Mouse (Mus musculus): ENCODE results near the gene Rpl28. TPM values are rescaled to one million over a fixed set of nuclear protein-coding genes. Genes with fewer than 3 reads are reported as not detected.
A peak's percentile ranks its signal among the peaks of the same experiment; 100 is the strongest.

Gene Rpl28
- total and polyA plus RNA-seq, 2 experiments from 2014 or later, result 145 to 304 TPM

- no peak overlapping the region for H3K4me2 ChIP-seq (ENCODE audit: low read depth, low read length)
- H3K27me3 ChIP-seq (ENCODE audit: insufficient read depth, low read length), result no peaks in the 10 kb centered on the region
- ATAC-seq (no peak), DNase-seq (ENCODE audit: low spot score) (no peak)
- H3K27ac ChIP-seq, result no peak overlapping the region
- H3K4me3 ChIP-seq (ENCODE audit: low read length), result no peak overlapping the region
- H3K36me3 ChIP-seq (ENCODE audit: insufficient read depth, low read length), result no peaks in the 10 kb centered on the region
- no peak overlapping the region for H3K9ac ChIP-seq (replicated peaks; ENCODE audit: low read length)
- H3K9me3 ChIP-seq (ENCODE audit: low read length), result no peaks in the 10 kb centered on the region
- WGBS, result 83% methylated on average over 2 of the region's 2 CpGs
- peaks cover 6% of the 10 kb centered on the region for H3K4me1 ChIP-seq (ENCODE audit: insufficient read depth, low read length)
- no peak for TF ChIP-seq CTCF (IDR thresholded peaks at IDR 0.05; ENCODE audit: low read depth)
These were observed 43.5 kb upstream of the Rpl28 start for GRCm38 (mm10) chr7:4749169-4749568.

- ATAC-seq (peak; percentile 78), DNase-seq (ENCODE audit: low spot score) (peak; percentile 54)
- H3K36me3 ChIP-seq (ENCODE audit: insufficient read depth, low read length), result no peaks in the 10 kb centered on the region
- WGBS, result 5% methylated on average over 30 of the region's 30 CpGs
- no peaks in the 10 kb centered on the region for H3K9me3 ChIP-seq (ENCODE audit: low read length)
- peak overlapping the region; percentile 69 for H3K27ac ChIP-seq
- H3K4me1 ChIP-seq (ENCODE audit: insufficient read depth, low read length), result peaks cover 6% of the 10 kb centered on the region
- no peak for TF ChIP-seq CTCF (IDR thresholded peaks at IDR 0.05; ENCODE audit: low read depth)
- peak overlapping the region; percentile 37 for H3K9ac ChIP-seq (replicated peaks; ENCODE audit: low read length)
- H3K4me3 ChIP-seq (ENCODE audit: low read length), result peak overlapping the region; percentile 40
- H3K27me3 ChIP-seq (ENCODE audit: insufficient read depth, low read length), result no peaks in the 10 kb centered on the region
- H3K4me2 ChIP-seq (ENCODE audit: low read depth, low read length), result peak overlapping the region; percentile 54
These were observed 40.5 kb upstream of the Rpl28 start for GRCm38 (mm10) chr7:4751971-4752820.

- peak; percentile 93 for ATAC-seq
- Histone ChIP-seq H3K9ac (replicated peaks; ENCODE audit: low read length) (peak within 1 kb of the TSS; percentile 37), H3K4me1 (ENCODE audit: insufficient read depth, low read length) (peaks cover 6% of the 10 kb centered on the region), H3K4me3 (ENCODE audit: low read length) (peak within 1 kb of the TSS; percentile 40), H3K27ac (peak within 1 kb of the TSS; percentile 69), H3K27me3 (ENCODE audit: insufficient read depth, low read length) (no peaks in the 10 kb centered on the region), H3K4me2 (ENCODE audit: low read depth, low read length) (peak within 1 kb of the TSS; percentile 54), H3K9me3 (ENCODE audit: low read length) (no peaks in the 10 kb centered on the region), H3K36me3 (ENCODE audit: insufficient read depth, low read length) (no peaks in the 10 kb centered on the region)
- TF ChIP-seq CTCF (IDR thresholded peaks at IDR 0.05; ENCODE audit: low read depth), result no peak
- DNase-seq (ENCODE audit: low spot score), result peak; percentile 92
- 4% methylated on average over 24 of the region's 24 CpGs for WGBS
These were observed 39.7 kb upstream of the Rpl28 start, which contains the start of gene Cox6b2 for GRCm38 (mm10) chr7:4752821-4753570. TSS of gene Cox6b2 (minus strand) at chr7:4753094.

- Histone ChIP-seq H3K4me1 (ENCODE audit: insufficient read depth, low read length) (no peaks in the 10 kb centered on the region), H3K27ac (no peak overlapping the region), H3K36me3 (ENCODE audit: insufficient read depth, low read length) (no peaks in the 10 kb centered on the region), H3K4me2 (ENCODE audit: low read depth, low read length) (no peak overlapping the region), H3K9me3 (ENCODE audit: low read length) (no peaks in the 10 kb centered on the region), H3K9ac (replicated peaks; ENCODE audit: low read length) (no peak overlapping the region), H3K27me3 (ENCODE audit: insufficient read depth, low read length) (no peaks in the 10 kb centered on the region), H3K4me3 (ENCODE audit: low read length) (no peak overlapping the region)
- WGBS, result 57% methylated on average over 1 of the region's 1 CpGs
- no peak for ATAC-seq
- no peak for DNase-seq (ENCODE audit: low spot score)
- TF ChIP-seq CTCF (IDR thresholded peaks at IDR 0.05; ENCODE audit: low read depth), result no peak
These were observed 33.0 kb upstream of the Rpl28 start for GRCm38 (mm10) chr7:4759670-4760069.

- Histone ChIP-seq H3K27ac (no peak overlapping the region), H3K4me1 (ENCODE audit: insufficient read depth, low read length) (no peaks in the 10 kb centered on the region), H3K9me3 (ENCODE audit: low read length) (no peaks in the 10 kb centered on the region), H3K9ac (replicated peaks; ENCODE audit: low read length) (no peak overlapping the region), H3K36me3 (ENCODE audit: insufficient read depth, low read length) (no peaks in the 10 kb centered on the region), H3K4me3 (ENCODE audit: low read length) (no peak overlapping the region), H3K4me2 (ENCODE audit: low read depth, low read length) (no peak overlapping the region), H3K27me3 (ENCODE audit: insufficient read depth, low read length) (no peaks in the 10 kb centered on the region)
- no peak for ATAC-seq
- no peak for DNase-seq (ENCODE audit: low spot score)
- 21% methylated on average over 4 of the region's 4 CpGs for WGBS
- no peak for TF ChIP-seq CTCF (IDR thresholded peaks at IDR 0.05; ENCODE audit: low read depth)
These were observed 27.5 kb upstream of the Rpl28 start for GRCm38 (mm10) chr7:4764946-4765710.

GRCm38 (mm10) chr7:4771202-4771601, 21.5 kb upstream of the Rpl28 start, which contains the start of gene Fam71e2:
TSS of gene Fam71e2 (minus strand) at chr7:4771302.
- no peaks in the 10 kb centered on the region for H3K36me3 ChIP-seq (ENCODE audit: insufficient read depth, low read length)
- no peaks in the 10 kb centered on the region for H3K9me3 ChIP-seq (ENCODE audit: low read length)
- no peaks in the 10 kb centered on the region for H3K4me1 ChIP-seq (ENCODE audit: insufficient read depth, low read length)
- DNase-seq (ENCODE audit: low spot score) (no peak), ATAC-seq (no peak)
- no peak within 1 kb of the TSS for H3K27ac ChIP-seq
- no peak for TF ChIP-seq CTCF (IDR thresholded peaks at IDR 0.05; ENCODE audit: low read depth)
- peaks cover 12% of the 10 kb centered on the region for H3K27me3 ChIP-seq (ENCODE audit: insufficient read depth, low read length)
- WGBS, result 79% methylated on average over 3 of the region's 5 CpGs
- H3K4me3 ChIP-seq (ENCODE audit: low read length), result no peak within 1 kb of the TSS
- H3K9ac ChIP-seq (replicated peaks; ENCODE audit: low read length), result no peak within 1 kb of the TSS
- H3K4me2 ChIP-seq (ENCODE audit: low read depth, low read length), result no peak within 1 kb of the TSS

Measured in hindbrain, postnatal 0 days (tissue).